Mouse (Mus musculus) layer of hippocampus, adult 2 months (tissue): ENCODE measurements at regions not wholly inside any gene's neighbourhood (a gene's known extent, or its start where the extent isn't known, plus 50 kb on each side); places are given as distances from the start of the nearest gene placed in this dataset.
"Not testable (repeated sequence)": the region's sequence is repeated elsewhere in the genome, so short reads cannot be mapped to it uniquely, and the experiment has no call there.

Experiments used
- DNase-seq, 2 experiments: peaks; one replicate each; pipeline ENCODE4 v3.0.0; 2022; ENCODE audit warnings: low spot score in 2 of 2
- H3K27ac ChIP-seq: fragments of 200-600 bp; 2 replicates; pipeline ENCODE4 v1.8.1; 2022
- H3K4me3 ChIP-seq: fragments of 200-600 bp; 2 replicates; pipeline ENCODE4 v1.8.1; 2022; ENCODE audit warnings: mild to moderate bottlenecking
- CTCF ChIP-seq: fragments of 200-600 bp; conservative IDR thresholded peaks from 2 replicates; pipeline ENCODE4 v1.8.1; 2022; ENCODE audit warnings: antibody characterized with exemption, mild to moderate bottlenecking, moderate library complexity

DNA sequence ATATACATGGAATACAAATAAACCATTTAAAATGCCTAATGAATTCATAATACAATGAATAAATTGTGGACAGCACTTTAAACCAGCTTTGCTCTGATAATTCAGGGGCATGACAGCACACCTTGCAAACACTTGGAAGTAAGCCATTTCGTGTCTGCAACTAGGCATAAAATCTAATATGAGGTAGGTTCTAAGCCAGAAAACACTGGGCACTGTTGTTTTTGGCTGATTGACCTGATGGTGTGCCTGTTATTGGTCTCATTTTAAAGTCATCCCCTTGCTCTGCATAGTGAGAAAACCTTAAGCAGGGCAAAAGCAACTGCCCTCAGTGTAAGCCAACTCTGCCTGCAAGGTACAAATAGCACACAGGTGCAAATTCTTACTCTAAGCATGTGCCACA is 521.3 kb upstream of the Got2 start:
- no peak for TF ChIP-seq CTCF
- Histone ChIP-seq H3K27ac (no peak overlapping the region), H3K4me3 (no peak overlapping the region)
- DNase-seq: no peak

- TF ChIP-seq CTCF: no peak
These were observed 516.3 kb upstream of the Got2 start for GRCm38 (mm10) chr8:96404549-96405145.

DNA sequence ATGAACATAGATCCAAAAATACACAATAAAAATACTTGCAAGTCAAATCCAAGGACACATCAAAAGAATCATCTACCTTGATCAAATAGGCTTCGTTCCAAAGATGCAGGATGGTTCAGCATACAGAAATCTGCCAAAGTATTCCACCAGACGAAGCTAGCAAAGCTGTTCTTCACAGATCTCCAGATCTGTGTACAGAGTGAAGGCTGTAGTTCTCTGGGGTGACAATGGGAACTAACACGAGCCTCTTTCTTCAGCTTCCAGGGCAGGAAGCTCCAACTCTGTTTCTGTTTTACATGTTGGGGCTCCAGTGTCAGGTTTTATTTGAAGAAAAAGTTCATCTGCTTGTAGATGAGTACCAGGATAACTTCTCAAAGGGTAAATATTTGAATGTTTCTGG is 515.3 kb upstream of the Got2 start:
- no peak for DNase-seq
- Histone ChIP-seq H3K4me3 (no peak overlapping the region), H3K27ac (no peak overlapping the region)
- TF ChIP-seq CTCF: no peak

More at GRCm38 (mm10) chr8:96404549-96405145, 516.3 kb upstream of the Got2 start:
- H3K4me3 ChIP-seq: no peak overlapping the region
- no peak for DNase-seq
- no peak overlapping the region for H3K27ac ChIP-seq

- DNase-seq, H3K27ac ChIP-seq, H3K4me3 ChIP-seq: not testable (repeated sequence)
These were observed 511.0 kb upstream of the Got2 start for GRCm38 (mm10) chr8:96399381-96399780.

- 0 out of 2 replicates have a peak, but pooled peaks have one; percentile 9 for TF ChIP-seq CTCF
- peak overlapping the region; percentile 24; the same call in 1 of the 2 replicates for H3K27ac ChIP-seq
- H3K4me3 ChIP-seq: no peak overlapping the region
- peak; percentile 18 to 26 for DNase-seq
These were observed 504.7 kb upstream of the Got2 start for GRCm38 (mm10) chr8:96393024-96393423.

DNA sequence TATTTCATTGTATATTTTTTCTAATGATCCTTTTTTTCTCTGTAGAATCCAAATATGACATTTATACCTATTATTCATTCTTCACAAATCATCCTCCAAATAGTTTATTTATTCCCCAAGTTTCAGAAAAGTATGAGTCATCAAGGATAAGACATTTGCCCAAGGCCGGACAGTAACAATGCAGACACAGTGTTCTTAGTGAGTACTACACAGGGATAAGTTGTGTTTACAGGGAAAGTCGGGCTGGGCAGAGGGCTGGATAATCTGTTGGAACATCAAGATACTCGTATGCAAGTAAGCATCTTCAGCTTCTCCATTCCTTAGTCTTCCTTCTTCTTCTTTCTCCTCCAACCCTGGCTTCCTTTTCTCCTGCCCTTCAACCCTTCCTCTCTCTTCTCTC is 500.9 kb upstream of the Got2 start:
- H3K27ac ChIP-seq: no peak overlapping the region
- no peak for DNase-seq
- TF ChIP-seq CTCF: no peak

GRCm38 (mm10) chr8:96370500-96370899 is 482.2 kb upstream of the Got2 start:
- no peak for TF ChIP-seq CTCF

More for the DNA sequence above, 500.9 kb upstream of the Got2 start:
- no peak overlapping the region for H3K4me3 ChIP-seq

DNA sequence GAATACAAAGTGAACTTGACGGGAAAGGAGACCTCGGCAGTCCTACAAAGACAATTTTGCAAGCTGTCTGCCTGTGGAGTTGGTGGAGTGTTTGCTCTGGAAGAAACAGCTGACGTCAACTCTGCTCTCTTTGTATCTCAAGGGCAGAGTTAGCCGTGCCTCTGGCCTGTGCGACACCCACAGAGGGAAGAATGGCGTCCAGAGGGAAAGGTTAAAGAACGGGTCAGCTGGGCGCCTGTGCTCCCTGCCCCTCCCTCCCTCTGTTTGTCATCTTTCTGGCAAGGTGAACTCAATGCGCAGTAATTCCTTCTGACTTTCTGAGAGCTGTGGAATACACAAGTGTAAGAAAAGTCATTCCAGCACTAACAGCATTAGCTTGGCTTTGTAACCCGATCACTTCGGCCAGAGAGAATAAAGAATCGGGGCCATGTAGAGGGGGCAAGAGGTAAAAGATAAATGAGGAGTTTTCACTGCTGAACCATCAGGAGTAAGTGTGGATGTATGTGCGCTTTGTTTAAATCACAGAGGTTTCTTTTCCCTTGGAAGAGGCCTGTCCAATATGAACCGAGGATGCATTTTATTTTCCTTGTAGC is 474.6 kb upstream of the Got2 start:
- DNase-seq: no peak
- TF ChIP-seq CTCF: no peak
- Histone ChIP-seq H3K4me3 (no peak overlapping the region), H3K27ac (no peak overlapping the region)

More at GRCm38 (mm10) chr8:96370500-96370899, 482.2 kb upstream of the Got2 start:
- Histone ChIP-seq H3K27ac (no peak overlapping the region), H3K4me3 (no peak overlapping the region)
- DNase-seq: no peak

DNA sequence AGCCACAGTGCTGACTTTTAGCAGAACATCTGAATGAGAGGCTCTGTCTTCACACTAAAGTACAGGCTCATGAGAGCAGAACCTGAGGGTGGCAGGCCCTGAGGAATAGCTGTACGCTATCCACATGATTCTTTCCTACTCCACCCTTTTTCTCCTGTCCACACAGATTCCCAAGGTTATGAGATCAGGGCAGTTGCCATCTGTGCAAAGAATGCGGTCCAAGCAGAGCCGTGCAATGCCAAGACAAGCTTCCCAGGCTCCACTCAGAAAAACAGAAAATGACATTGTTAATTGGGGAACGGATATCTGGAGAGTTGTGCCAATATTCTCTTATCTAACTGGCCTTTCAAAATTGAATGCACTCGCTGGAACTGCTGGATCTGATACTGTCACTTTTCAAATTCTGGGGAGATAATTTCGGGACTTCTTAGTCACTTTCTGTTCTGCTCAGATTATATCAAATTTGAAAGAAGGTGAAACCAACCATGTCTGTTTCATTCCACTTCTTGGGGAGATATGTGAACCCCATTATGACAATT is 462.3 kb upstream of the Got2 start:
- no peak for TF ChIP-seq CTCF

GRCm38 (mm10) chr8:96349503-96349902 is 461.2 kb upstream of the Got2 start:
- no peak for DNase-seq
- H3K27ac ChIP-seq: no peak overlapping the region
- TF ChIP-seq CTCF: no peak
- H3K4me3 ChIP-seq: no peak overlapping the region

More for the DNA sequence above, 462.3 kb upstream of the Got2 start:
- H3K4me3 ChIP-seq: no peak overlapping the region
- H3K27ac ChIP-seq: no peak overlapping the region
- DNase-seq: no peak

DNA sequence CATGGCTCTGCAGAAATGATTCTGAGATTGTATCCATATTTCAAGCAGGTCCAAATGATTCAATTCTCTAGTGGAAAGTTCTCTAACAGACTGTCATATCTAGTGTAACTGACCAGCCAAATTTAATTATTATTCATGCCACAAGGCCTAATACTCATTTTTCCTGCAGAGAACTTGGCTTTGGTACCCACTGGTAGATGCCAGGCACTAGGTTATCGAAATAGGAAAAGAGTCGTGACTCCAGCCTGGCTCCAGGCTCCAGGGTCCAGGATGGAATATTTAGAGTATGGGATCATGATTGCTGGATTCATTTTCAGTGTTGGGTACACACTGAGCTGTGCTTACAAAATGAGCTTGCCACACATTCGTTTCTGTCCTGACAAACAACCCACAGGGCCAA is 452.4 kb upstream of the Got2 start:
- TF ChIP-seq CTCF: no peak
- Histone ChIP-seq H3K4me3 (no peak overlapping the region), H3K27ac (no peak overlapping the region)
- no peak for DNase-seq

- no peak overlapping the region for H3K4me3 ChIP-seq
- H3K27ac ChIP-seq: no peak overlapping the region
- peak; percentile 78 for TF ChIP-seq CTCF
- no peak for DNase-seq
These were observed 430.0 kb upstream of the Got2 start for GRCm38 (mm10) chr8:96318367-96318766.

- no peak for DNase-seq
- Histone ChIP-seq H3K27ac (no peak overlapping the region), H3K4me3 (peak overlapping the region; percentile 34)
- no peak for TF ChIP-seq CTCF
These were observed 420.8 kb upstream of the Got2 start for GRCm38 (mm10) chr8:96308989-96309718.

GRCm38 (mm10) chr8:96296643-96297042 is 408.3 kb upstream of the Got2 start:
- no peak overlapping the region for H3K27ac ChIP-seq
- TF ChIP-seq CTCF: no peak
- H3K4me3 ChIP-seq: no peak overlapping the region
- DNase-seq: no peak
